Mouse (Mus musculus): ENCODE measurements around the gene Hoxb2.

The Hoxb2 gene

DNA sequence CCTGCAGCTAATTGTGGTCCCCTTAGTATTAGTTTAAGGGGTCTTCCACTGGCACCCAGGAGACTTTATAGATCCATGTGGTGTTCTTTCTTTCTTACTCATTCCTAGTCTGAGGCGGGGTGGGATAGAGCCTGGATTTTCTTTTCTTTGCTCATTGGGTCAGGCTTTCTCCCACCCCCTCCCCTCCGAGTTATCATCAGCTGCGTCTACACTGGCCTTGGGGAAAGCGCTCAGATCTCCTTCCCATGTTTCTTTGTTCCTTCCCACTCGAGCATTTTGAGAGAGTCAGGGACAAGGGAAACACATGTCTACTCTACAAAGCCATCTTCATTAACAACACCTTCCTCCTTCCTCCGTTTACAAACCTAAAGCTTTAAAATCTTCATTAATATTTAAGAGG, 13.3 kb upstream of the Hoxb2 start:
- no peak for DNase-seq

DNA sequence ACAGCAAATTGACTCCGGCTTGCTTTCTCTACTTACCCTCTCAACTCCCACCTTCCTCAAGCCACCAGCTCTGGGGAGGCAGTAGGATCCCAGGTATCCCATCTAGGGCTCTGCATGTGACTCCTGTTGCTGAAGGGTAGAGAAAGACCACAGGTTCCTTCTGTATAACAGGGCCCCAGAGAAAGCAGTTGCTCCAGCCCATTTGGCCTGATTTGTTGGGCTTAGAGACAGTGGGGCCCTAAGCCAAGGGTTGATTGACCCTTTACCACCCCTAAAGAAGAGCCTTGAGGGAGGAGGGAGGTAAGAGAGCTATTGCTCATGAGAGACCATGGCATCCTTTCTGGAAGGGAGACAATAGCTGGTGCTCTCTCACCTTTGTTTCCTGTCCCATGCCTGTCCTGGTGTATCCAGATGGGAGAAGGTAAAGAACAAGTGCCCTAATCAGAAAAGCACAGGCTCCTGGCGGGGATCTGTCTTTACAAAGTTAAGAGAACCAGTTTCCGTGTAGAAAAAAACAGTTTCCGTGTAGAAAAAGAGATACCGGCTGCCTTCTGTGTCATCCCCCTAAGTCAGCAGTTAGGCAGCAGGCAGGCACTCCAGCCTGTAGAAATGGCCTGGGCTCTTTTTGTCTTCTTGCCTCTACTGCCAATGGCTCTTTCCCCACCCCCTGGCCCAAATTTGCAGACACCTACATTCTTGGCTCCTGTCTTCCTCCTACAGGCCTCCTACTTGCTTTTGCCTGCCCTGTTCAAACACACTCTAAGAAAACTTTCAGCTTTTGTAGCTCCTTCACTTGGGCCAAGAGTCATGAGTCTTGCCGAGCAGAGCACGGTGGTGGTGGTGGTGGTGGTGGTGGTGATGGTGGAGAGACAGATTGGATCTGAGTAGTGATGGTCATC, 11.1 kb upstream of the Hoxb2 start:
- peak; percentile 55 for DNase-seq

DNA sequence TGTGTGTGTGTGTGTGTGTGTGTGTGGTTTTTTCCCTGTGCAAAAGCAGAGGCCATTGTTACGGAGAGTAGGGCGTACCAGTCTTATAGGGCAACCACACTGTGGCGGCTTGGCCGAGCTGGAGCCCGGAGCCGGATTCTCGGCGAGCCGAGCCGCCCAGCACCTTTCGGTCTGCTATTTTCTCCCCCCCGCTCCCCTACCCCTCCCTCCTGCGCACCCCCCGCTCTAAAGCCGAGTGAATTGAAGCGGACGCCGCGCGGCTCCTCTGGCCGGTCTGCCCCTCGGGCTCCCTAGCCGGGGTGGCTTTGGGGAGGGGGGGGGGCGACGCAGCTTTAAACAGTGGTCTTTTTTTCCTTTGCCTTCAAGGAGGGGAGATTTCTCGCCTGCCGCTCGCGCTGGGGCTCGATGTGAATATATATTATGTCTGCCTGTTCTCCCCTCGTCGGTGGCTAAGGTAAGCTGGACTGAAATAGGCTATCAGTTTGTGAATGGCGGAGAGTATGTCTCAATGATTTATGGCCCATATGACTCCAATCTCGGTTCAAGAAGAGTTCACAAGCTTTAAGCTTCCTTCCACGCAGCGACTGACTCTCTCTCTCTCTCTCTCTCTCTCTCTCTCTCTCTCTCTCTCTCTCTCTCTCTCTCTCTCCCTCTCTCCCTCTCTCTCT, 9.5 kb upstream of the Hoxb2 start:
- peak; percentile 53 for DNase-seq

DNA sequence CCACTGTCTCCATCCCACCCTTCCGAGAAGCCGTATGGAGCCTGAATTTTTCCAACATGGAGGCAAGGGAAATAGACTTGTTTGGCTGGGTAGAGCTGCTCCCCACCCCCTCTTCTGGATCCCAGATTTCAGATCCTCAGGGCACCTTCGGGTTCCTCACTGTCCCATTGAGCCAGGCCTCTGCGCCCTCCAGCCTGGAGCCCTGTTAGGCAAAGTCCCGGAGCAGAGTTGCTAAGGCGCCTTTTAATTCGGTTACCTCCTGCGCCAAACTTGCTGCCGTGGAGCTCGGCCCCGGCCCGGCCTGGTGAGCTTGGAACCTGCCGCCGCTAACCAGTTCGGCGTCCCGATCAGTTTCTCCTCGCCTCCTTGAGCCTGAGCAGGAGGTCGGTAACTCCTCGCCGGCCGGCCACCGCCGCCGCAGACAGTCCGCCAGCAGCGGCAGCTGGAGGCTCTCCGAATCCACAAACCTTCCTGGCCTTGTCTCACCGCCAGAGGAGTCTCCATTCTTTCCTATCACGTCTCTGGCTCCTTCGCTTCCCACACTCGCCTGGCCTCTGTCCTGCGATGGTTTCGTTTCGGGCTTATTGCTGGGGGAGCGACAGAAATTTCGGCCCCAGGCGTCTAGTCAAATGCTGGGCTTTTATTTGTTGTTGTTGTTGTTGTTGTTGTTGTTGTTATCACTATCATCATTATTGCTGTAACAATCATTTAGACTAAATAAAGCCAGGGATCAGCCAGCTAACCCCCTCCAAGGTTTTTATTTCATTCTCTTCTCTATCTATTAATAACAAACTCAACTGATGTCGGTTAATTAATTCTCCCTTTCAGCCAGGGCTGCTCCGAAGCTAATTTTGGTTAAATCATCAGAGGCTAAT, 8.4 kb upstream of the Hoxb2 start:
- DNase-seq = peak; percentile 73

DNA sequence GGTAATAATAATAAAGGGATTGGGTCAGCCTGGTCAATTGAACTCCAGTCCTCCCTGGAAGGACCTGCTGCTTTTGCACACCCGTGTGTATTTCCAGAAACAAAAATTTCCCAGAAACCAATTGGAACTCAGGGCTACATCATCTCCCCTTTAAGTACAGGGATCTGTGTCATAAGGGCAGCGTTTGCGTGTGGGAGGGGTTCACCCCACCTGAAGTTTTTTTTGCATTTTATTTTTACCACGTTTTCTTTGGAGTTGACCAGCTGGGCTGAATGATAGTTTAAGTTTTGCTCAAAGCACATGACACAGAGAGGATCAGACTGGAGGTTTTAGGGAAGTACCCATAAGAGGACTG, 7.8 kb upstream of the Hoxb2 start:
- no peak for DNase-seq

DNA sequence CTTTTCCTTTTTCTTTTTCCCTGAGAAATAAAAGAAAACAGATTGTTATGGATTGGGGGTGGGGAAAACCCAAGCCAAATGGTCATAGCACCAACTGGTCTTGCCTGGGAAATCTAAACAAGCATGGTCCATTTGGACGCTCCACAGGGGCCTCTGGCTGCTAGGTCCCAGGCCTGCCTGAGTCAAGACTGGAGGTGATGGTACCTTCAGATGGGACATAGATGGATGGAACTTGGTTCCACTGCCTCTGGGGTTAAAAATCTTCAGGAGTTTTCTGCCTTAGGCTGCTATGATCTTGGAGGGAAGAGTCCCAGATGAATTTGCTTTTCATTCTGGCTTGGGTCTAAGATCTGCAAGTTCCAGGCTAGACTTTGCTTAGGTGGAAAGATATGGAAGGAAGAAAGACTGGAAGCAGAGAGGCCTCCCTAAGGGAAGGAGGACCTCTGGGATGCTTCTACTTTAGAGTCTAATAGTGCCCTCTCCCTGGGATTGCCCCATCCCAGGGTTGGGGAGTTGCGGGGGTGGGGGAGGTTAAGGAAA, 7.0 kb upstream of the Hoxb2 start:
- peak; percentile 39 for DNase-seq

DNA sequence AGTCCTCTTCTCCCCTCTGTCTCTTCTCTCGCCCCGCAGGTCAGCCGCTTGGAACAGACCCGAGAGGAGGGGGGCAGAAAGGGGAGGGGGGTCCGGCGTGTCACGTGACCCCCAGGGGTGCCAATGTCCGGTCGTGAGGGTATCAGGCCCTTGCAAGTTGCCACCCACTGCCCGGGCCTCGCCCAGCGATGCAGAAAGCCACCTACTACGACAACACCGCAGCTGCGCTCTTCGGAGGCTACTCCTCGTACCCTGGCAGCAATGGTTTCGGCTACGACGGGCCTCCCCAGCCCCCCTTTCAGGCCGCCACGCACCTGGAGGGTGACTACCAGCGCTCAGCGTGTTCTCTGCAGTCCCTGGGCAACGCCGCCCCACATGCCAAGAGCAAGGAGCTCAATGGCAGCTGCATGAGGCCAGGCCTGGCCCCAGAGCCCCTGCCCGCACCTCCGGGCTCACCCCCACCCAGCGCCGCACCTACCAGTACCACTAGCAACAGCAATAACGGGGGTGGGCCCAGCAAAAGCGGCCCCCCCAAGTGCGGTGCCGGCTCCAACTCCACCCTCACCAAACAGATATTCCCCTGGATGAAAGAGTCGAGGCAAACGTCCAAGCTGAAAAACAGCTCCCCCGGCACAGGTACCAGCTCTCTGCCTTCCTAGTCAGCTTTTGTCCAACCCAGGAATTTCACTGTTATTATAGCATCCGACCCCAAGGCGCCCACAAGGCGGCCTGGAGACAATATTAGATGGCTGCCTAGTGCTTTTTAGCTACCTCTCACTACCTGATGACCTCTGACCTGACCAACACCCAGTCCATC, 6.1 kb upstream of the Hoxb2 start:
- DNase-seq = peak; percentile 42

DNA sequence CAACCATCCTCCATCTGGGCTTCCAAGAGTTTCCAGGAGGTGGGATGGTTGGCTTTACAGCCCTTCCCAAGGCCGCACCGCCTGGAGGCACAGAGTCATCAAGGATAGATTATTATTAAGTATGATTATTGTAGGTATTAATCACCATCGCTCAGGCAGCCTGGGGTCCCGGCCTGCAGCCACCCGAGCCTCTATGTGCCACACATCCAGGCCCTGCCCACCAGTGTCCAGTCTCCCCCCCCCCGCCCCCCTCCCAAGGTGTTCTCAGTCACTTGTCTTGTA, 5.5 kb upstream of the Hoxb2 start:
- no peak for DNase-seq

DNA sequence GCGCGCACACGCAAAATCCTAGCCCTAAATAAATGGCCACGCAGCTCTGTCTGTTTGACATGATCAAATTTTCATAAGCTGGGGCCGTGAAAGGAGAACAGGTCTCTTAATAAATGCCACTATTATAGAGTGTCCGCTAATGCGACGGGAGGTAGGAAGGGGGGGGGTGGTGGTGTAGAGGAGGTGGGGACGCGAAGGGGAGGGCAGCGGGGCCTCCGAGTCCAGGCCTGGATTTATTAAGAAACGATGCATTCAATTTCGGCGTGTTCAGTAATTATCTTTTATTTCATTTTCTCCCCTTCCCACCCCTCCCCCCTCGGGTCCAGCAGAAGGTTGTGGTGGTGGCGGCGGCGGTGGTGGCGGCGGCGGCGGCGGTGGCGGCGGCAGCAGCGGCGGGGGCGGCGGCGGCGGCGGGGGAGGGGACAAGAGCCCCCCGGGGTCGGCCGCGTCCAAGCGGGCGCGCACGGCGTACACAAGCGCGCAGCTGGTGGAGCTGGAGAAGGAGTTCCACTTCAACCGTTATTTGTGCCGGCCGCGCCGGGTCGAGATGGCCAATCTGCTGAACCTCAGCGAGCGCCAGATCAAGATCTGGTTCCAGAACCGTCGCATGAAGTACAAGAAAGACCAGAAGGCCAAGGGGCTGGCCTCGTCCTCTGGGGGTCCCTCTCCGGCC, 5.0 kb upstream of the Hoxb2 start:
- peak; percentile 45 for DNase-seq

DNA sequence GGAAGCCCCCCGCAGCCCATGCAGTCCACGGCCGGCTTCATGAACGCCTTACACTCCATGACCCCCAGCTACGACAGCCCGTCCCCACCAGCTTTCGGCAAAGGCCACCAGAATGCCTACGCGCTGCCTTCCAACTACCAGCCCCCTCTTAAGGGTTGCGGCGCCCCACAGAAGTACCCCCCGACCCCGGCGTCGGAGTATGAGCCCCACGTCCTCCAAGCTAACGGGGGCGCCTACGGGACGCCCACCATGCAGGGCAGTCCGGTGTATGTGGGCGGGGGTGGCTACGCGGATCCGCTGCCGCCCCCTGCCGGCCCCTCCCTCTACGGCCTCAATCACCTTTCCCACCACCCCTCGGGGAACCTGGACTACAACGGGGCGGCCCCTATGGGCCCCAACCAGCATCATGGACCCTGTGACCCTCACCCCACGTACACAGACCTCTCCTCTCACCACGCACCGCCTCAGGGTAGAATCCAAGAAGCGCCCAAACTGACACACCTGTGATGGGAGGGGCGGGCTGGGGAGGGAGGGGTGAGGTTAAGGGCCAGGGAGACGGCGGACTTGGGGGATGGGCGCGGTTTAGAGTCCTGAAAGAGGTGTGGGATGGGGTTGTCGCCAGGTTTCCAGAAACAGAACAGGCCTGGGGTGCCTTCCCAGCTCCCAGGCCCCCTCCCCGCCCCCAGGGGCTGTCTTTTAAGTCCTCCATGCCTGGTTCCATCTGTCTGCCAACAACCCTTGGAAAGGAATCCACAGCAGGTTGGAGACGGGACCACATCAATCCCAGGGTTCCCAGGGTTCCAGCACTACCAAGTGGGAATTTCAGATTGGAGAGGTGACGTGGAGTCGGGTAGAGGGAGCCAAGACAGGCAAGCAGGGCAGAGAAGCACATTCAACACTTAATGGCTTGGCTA, 4.2 kb upstream of the Hoxb2 start:
- peak; percentile 48 for DNase-seq

DNA sequence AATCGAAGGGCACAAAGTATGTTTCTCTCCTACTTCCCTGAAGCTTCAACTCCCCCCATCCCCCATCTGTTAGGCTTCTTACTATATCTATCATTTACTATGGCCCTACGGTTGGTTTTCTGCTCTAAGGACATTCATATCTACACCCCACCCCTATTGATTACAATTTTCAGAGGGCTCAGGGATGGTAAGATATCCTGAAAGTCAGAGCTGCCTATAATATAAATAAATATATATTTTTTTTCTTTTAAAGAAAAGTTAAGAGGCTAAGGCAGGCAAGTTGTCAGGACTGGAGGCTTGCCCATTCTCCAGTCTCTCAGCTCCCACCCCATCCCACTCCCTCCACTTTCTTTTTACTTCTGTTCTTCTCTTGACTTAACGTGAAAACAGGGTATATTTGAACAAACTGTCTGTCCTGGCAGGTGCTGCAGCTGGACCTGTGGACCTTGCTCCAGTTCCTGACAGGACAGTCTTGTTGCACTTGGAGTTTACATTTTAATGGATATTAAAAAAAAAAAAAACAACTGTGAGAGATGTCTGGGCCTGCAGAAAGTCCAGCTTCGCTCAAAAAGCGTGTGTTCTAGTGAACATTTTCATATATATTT, 3.3 kb upstream of the Hoxb2 start:
- DNase-seq = no peak

DNA sequence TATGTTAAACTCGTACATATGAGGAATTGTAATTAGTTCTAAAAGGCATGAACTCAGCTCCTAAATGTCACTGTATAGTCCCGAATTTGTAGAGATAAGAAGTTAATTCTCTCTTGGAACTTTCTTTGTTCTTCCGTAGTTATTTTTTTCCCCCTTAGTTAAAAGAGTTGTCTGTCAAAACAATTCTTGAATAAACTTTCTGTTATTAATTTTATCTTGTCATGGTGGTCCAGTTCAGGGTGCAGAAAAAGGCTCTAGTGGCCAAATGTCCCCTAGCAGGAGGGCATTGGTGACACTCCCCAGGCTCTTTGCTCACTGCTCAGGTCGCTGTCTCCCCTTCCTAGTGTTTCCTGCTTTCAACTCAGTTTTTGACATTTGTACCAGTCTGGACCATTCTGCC, 2.6 kb upstream of the Hoxb2 start:
- peak; percentile 35 for DNase-seq

DNA sequence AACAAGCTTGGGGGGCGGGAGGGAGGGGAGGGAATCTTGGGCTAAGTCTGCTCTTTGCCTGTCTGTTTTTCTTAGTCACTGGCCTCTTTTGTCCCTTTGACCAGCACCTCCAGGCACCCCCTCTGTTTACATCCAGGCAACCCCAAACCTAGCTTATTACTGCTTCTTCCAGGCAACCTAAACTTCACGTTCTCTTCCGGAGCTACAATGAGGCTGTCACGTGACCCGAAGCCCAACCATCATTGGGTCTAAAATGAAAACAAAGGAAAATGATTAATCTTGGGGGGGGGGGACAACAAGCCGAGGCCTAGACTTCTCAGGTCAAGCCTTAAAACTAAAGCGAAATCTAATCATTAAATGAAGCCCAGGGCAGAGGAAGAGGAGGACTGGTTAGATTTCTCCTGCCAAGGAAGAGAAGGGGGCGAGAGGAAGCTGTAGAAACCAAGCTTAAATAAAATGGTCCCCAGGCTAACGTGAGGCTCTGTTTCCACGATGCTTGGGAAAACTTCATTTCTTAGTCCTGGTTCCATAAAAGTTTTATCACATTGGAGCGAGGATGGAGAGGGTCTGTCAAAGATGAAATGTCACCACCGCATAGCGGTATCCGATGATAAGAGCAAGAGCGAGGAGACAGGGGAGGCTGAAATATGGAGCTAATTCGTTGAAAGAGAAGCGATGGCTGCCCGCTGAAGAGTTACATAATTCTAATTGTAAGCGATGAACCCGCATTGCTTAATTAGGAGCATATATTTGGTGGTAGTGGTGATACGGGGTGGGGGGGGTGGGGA, 2.0 kb upstream of the Hoxb2 start:
- peak; percentile 77 for DNase-seq

DNA sequence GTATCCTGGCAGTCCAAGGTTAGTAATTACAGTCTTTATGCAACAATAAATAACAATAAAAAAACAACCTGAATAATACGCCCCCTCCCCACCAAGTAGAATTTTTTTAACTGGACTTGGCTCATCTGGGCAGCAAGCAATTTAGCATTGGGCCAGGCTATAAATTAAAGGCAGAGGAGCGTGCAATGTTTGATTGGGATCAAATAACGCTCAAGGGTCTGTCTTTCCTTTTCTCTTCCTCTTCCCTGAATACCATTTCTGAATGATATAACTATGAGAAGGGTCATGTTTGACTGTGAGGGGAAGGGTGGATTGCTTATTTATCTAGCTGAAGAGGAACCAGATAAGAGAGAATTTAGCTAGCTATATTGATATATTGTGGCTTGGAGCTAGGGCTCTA, 1.3 kb upstream of the Hoxb2 start:
- no peak for DNase-seq

DNA sequence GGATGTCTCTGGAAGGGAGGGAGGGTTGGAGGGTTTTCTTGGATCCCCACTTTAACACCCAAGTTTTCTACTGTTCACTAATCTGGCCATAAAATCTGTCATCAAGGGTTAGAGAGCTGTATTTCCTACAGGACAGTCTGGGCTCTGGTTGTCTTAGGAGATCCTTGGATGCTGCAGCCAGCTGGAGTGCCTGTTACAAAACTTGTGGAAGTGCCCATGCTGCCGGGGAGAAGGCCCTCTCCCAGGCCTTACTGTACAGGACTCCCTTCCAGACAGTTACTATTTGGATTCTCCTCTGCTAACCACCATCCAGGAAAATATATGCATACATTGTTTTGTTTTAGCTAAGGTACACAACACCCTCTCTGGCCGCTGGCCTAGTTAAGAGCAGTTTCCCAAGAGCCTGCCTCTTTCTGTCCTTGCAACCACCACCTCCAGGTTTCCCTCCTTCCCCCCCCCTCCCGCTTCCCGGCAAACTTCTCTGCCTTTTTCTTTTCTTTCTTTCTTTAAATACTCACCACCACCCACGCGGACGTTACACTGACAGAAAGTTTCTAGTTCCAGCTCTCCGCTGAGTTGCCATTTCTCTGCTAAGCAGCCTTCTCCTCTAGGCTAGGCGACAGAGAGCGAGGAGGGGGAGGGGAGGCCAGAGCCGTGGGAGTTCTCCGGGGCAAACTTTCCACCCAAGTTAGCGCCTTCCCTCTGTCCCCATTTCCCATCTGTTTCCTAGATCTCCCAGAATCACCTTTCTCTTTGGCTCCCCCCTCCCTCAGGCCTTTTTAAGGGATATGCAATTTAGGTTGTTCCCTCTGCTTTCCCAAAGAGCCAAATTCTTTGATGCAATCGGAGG, 609 bp upstream of the Hoxb2 start:
- DNase-seq = peak; percentile 65

DNA sequence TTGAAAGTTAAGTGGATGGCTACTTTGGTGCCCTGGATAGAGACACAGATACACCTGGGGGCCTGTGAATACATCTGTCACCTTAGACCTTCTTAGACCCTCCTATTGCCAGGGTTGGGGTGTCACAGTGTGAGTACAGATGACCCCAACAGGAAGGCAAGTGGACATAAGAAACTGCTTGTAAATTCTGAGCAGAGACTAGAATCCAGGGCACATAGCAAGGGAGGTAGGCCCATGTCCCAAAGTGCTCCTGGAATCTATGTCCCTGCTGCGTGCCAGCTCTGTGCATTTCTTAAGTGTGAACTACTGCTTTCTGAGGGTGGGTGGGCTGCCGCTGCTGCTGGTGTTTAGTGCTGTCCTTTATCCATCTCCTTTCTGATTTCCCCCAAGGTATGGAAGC, 466 bp downstream of the Hoxb2 start:
- DNase-seq = no peak

DNA sequence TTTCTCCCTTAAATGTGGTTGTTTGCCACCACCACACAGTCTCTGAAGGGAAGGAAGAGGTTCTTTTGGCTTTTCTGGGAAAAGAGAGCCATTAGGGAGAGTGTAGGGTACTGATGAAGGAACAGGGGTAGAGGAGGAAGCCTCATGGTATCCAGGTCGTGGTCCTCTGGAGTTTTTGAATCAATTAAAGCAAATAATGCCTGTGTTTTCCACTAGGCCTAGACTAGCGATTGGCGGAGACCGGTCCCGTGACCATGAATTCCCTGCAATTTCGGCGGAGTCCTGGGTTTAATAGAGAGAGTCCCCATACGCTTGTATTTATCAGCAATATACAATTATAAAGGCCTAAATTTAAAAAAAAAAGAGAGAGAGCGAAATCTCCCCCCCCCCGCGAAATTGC, 987 bp downstream of the Hoxb2 start:
- DNase-seq = peak; percentile 47

DNA sequence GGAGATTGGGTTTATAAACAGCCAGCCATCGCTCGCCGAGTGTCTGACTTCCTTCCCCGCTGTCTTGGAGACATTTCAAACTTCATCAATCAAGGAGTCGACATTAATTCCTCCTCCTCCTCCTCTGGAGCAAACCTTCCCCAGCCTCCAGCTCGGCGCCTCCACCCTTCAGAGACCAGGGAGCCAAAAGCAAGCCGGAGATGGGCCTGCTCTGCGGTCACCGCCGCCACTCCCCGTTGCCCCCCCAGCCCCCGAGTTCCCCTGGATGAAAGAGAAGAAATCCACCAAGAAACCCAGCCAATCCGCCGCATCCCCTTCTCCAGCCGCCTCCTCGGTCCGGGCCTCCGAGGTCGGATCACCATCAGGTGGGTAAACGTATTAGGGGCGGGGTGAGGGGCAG, 1.5 kb downstream of the Hoxb2 start:
- DNase-seq = peak; percentile 88

Measured in lung, postnatal 10 days (tissue).